Mouse (Mus musculus) hindbrain, postnatal 0 days (tissue): ENCODE measurements around the gene Fshb. TPM values are rescaled to one million over a fixed set of nuclear protein-coding genes. Genes with fewer than 3 reads are reported as not detected.

ENCODE experiments used
- ATAC-seq: fragments of 200-750 bp; cut with Nextera tagmentation; 2 replicates; pipeline ENCODE4 v1.8.0; 2017; ENCODE audit warnings: mild to moderate bottlenecking, moderate TSS enrichment, moderate library complexity
- DNase-seq: peaks from one replicate; pipeline ENCODE4 v3.0.0-alpha.2; 2015; ENCODE audit warnings: low spot score
- H3K27ac ChIP-seq: fragments of 300-500 bp; sonication (generic); 2 replicates; pipeline ENCODE4 v1.5.1; 2014; ENCODE audit warnings: mild to moderate bottlenecking
- H3K27me3 ChIP-seq: fragments of 300-500 bp; sonication (generic); 2 replicates; pipeline ENCODE4 v1.6.1; 2014; ENCODE audit warnings: low read length, mixed read lengths; ENCODE audit not compliant: insufficient read depth
- H3K36me3 ChIP-seq: fragments of 300-500 bp; sonication (generic); 2 replicates; pipeline ENCODE4 v1.6.1; 2014; ENCODE audit warnings: low read length, mixed read lengths; ENCODE audit not compliant: insufficient read depth
- H3K4me1 ChIP-seq: fragments of 300-500 bp; sonication (generic); 2 replicates; pipeline ENCODE4 v1.6.1; 2014; ENCODE audit warnings: antibody characterized with exemption, low read length, mixed read lengths; ENCODE audit not compliant: insufficient read depth
- H3K4me2 ChIP-seq: fragments of 300-500 bp; sonication (generic); 2 replicates; pipeline ENCODE4 v1.6.1; 2014; ENCODE audit warnings: low read depth, mild to moderate bottlenecking, low read length, moderate library complexity, mixed read lengths
- H3K4me3 ChIP-seq: fragments of 300-500 bp; sonication (generic); 2 replicates; pipeline ENCODE4 v1.5.1; 2014; ENCODE audit warnings: low read length
- H3K9ac ChIP-seq: fragments of 300-500 bp; sonication (generic); replicated peaks from 2 replicates; pipeline ENCODE4 v1.6.1; 2014; ENCODE audit warnings: mild to moderate bottlenecking, low read length, moderate library complexity, mixed read lengths
- H3K9me3 ChIP-seq: fragments of 300-500 bp; sonication (generic); 2 replicates; pipeline ENCODE4 v1.6.1; 2016; ENCODE audit warnings: low read length, mixed read lengths
- CTCF ChIP-seq: IDR thresholded peaks from 2 replicates; pipeline ENCODE4 v1.5.1; 2016; ENCODE audit warnings: antibody characterized with exemption, control low read depth, low read depth
- WGBS: fragments of 180-500 bp; shearing (Covaris S2); extraction: QIAGEN DNeasy Blood & Tissue Kit; methylation state at CpG from one replicate; pipeline ENCODE4 v1.1.7; 2014; 5-methylcytosine and 5-hydroxymethylcytosine counted together
- polyA plus RNA-seq: library from polyadenylated mRNA; unstranded; fragments of >200 nt; fragmentation: Nextera tagmentation; extraction: Ambion mirVana; gene quantifications from 2 replicates; pipeline ENCODE4 v1.2.1, GENCODE M21; 2015
- total RNA-seq: library from RNA; depleted of rRNA; stranded (reverse); fragments of >200 nt; gene quantifications from 2 replicates; pipeline ENCODE4 v1.2.3, GENCODE M21; 2014; rRNA removed

Gene Fshb
- total and polyA plus RNA-seq, 2 experiments from 2014 or later, result not detected

DNA sequence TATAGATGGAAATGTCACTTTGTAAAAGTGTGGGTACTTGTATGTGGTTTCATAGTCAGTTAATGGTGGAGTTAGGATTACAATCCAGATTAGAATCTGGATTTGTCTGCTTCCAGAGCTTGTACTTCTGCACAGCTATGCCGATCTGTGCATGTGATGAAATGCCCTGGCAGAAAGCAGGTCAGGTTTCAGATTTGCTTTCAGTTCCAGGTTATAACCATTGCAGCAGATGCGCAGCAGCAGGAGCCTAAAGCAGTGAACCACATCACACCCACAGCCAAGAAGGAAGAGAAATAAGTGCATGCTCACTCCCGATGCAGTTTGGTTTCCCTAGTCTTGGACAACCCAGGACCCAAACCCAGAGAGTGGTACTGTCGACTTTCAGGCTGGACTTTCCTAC lies 34.8 kb downstream of the Fshb start:
- no peaks in the 10 kb centered on the region for H3K9me3 ChIP-seq
- TF ChIP-seq CTCF, result no peak
- no peaks in the 10 kb centered on the region for H3K27me3 ChIP-seq
- no peaks in the 10 kb centered on the region for H3K4me1 ChIP-seq
- H3K4me3 ChIP-seq, result no peak overlapping the region
- no peak overlapping the region for H3K4me2 ChIP-seq
- no peak overlapping the region for H3K27ac ChIP-seq
- ATAC-seq (no peak), DNase-seq (no peak)
- no peaks in the 10 kb centered on the region for H3K36me3 ChIP-seq
- 82% methylated on average over 4 of the region's 4 CpGs for WGBS
- H3K9ac ChIP-seq, result no peak overlapping the region

DNA sequence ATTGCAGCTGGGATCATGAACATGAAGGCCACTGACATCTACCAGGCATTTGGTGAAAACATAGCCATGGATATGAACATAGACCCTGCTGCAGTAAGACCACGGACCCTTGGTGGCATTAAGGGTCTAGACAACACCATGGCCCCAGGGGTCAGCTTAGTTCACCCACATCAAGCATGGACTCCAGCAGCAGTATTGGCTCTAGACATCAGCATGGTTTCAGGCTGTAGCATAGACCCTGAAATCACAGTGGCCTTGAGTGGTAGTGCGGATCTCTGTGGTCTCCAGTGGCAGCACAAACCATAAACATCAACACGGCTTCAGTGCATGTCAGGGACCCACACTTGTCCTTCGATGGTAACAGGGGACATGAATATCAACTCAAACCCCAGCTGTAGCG lies 36.7 kb downstream of the Fshb start:
- Histone ChIP-seq H3K4me3 (no peak overlapping the region), H3K4me1 (no peaks in the 10 kb centered on the region), H3K36me3 (no peaks in the 10 kb centered on the region), H3K27me3 (no peaks in the 10 kb centered on the region), H3K27ac (no peak overlapping the region), H3K9me3 (no peaks in the 10 kb centered on the region), H3K4me2 (no peak overlapping the region), H3K9ac (no peak overlapping the region)
- ATAC-seq, result no peak
- no peak for DNase-seq
- 96% methylated on average over 5 of the region's 5 CpGs for WGBS
- TF ChIP-seq CTCF, result no peak

DNA sequence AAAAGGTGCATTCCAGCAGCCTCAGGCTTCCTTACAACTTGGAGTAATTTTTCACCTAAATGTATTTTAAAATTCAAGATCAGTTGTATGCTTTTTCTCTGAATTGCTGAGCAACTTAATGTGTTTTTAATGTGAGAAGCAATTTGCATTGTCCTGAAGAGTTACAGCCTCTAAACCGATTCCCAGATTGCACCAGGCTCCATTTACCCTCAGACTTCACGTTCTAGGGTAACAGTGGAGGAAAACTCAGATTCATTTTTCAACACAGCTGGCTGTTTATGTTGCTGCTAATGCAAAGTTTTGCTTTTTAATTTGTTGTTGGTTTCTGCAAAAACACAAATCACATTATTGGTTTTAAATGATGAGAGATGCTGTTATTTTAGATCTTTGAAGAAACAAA lies 40.1 kb downstream of the Fshb start:
- Histone ChIP-seq H3K27me3 (no peaks in the 10 kb centered on the region), H3K4me3 (no peak overlapping the region), H3K36me3 (no peaks in the 10 kb centered on the region), H3K27ac (no peak overlapping the region), H3K9ac (no peak overlapping the region), H3K9me3 (no peaks in the 10 kb centered on the region), H3K4me1 (no peaks in the 10 kb centered on the region), H3K4me2 (no peak overlapping the region)
- TF ChIP-seq CTCF, result no peak
- peak; percentile 33 for DNase-seq
- ATAC-seq, result no peak
- 63% methylated on average over 2 of the region's 2 CpGs for WGBS

DNA sequence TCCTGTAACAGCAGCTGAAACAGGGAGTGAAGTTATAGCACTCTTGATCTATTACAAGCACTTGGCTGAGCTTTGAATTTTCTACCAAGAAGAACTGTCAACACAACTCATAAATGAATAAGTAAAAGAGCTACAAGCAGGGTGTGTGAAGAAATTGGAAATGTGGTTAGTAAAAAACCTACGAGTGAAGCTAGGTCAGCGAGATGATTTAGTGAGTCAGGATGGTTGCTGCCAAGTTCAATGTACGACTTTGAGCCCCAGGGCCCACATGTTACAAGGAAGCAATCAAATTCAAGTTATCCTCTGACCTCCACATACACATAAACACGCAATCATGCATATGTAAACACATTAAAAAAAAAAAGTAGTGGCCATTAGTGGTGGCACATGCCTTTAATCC lies 46.3 kb downstream of the Fshb start:
- Histone ChIP-seq H3K9ac (no peak overlapping the region), H3K4me3 (no peak overlapping the region), H3K4me2 (no peak overlapping the region), H3K27me3 (no peaks in the 10 kb centered on the region), H3K36me3 (no peaks in the 10 kb centered on the region), H3K9me3 (no peaks in the 10 kb centered on the region), H3K4me1 (no peaks in the 10 kb centered on the region), H3K27ac (no peak overlapping the region)
- WGBS, result 90% methylated on average over 4 of the region's 4 CpGs
- ATAC-seq (no peak), DNase-seq (no peak)
- TF ChIP-seq CTCF, result no peak

DNA sequence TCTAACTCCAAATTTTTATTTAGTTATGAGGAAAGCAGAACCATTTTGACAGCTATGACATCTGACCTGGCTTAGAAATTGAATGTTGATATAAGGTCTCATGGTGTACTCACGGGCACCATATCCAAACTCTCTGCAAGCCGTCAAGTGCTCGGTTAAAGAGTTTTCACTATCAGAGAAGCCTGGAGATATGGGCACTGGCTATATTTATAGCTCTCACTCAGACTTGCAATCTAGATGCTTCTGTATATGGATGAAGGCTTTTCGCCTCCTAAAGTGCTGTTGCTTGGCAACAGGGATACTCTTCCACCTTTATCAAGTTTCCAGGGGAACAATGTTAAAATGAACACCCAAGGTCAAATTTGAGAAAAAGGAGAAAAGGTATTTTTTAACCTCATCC lies 47.1 kb downstream of the Fshb start:
- Histone ChIP-seq H3K27ac (no peak overlapping the region), H3K27me3 (no peaks in the 10 kb centered on the region), H3K36me3 (no peaks in the 10 kb centered on the region), H3K4me2 (no peak overlapping the region), H3K4me1 (no peaks in the 10 kb centered on the region), H3K9me3 (no peaks in the 10 kb centered on the region), H3K9ac (no peak overlapping the region), H3K4me3 (no peak overlapping the region)
- no peak for TF ChIP-seq CTCF
- DNase-seq (no peak), ATAC-seq (no peak)
- 78% methylated on average over 4 of the region's 4 CpGs for WGBS

DNA sequence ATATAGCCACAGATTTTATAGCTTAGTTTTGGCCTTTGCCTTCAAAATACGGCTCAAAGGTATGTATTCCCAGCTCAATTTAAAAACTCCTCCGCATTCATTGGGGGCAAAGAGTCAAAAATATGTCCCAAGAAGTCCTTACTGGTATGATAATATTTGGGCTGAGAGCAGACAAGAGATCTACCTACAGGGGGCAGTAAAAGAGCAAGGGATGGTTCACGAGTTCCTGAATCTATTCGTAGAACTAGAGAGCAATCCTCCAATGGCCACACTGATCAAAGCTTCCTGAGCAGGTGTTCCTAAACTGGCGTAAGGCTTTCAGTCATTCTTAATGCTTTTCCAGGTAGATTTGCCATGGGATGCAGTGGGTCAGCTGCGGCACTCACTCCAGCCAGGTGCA lies 49.3 kb downstream of the Fshb start:
- Histone ChIP-seq H3K27me3 (no peaks in the 10 kb centered on the region), H3K27ac (no peak overlapping the region), H3K9ac (no peak overlapping the region), H3K36me3 (no peaks in the 10 kb centered on the region), H3K9me3 (no peaks in the 10 kb centered on the region), H3K4me1 (no peaks in the 10 kb centered on the region), H3K4me3 (no peak overlapping the region), H3K4me2 (no peak overlapping the region)
- WGBS, result 78% methylated on average over 6 of the region's 6 CpGs
- no peak for DNase-seq
- ATAC-seq, result no peak
- no peak for TF ChIP-seq CTCF

DNA sequence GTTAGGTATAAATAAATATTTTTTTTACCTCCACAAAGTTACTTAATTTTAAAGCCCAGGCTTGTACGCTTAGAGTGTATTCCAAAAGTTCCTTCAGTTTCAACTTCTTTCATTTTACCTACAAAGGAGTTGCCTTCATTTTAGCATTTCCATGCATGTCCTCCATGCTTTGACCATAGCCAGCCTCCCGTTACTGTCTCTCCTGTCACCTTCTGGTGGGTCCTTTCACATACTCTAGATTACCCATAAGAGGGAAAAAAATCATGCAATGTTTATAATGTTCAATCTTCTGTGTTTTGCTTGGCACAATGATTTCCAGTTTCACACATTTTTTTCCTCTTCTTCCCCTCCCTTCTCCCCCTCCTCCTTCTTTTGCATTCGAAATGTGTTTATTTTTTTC lies 53.1 kb downstream of the Fshb start:
- Histone ChIP-seq H3K4me2 (no peak overlapping the region), H3K27ac (no peak overlapping the region), H3K9ac (no peak overlapping the region), H3K9me3 (no peaks in the 10 kb centered on the region), H3K36me3 (no peaks in the 10 kb centered on the region), H3K4me3 (no peak overlapping the region), H3K4me1 (no peaks in the 10 kb centered on the region), H3K27me3 (no peaks in the 10 kb centered on the region)
- WGBS, result 80% methylated on average over 3 of the region's 3 CpGs
- ATAC-seq, result no peak
- no peak for TF ChIP-seq CTCF
- no peak for DNase-seq

Other genes with a start within 250 kb of the Fshb start
- gene Arl14ep, start 85.2 kb downstream of the Fshb start, total RNA-seq, result 26.5 and 32.8 TPM in 2 replicates
- gene Arl14ep, start 85.2 kb downstream of the Fshb start, polyA plus RNA-seq, result 27.4 and 28.3 TPM in 2 replicates
- 16.1 and 20.8 TPM in 2 replicates for gene Kcna4, start 231.0 kb upstream of the Fshb start, total RNA-seq
- gene Kcna4, start 231.0 kb upstream of the Fshb start, polyA plus RNA-seq, result 7.0 and 7.2 TPM in 2 replicates